Mouse (Mus musculus) forebrain, embryonic 11.5 days (tissue): ENCODE results near the gene Trim24. TPM values are rescaled to one million over a fixed set of nuclear protein-coding genes. Genes with fewer than 3 reads are reported as not detected.

Experiments
- ATAC-seq: fragments of 200-750 bp; cut with Nextera tagmentation; replicated peaks from 2 replicates; pipeline ENCODE4 v1.8.0; 2017; ENCODE audit warnings: moderate TSS enrichment; ENCODE audit not compliant: low FRiP score
- DNase-seq: peaks from one replicate; pipeline ENCODE4 v3.0.0-alpha.2; 2017; ENCODE audit warnings: low spot score
- H3K27ac ChIP-seq: fragments of 300-500 bp; sonication (generic); 2 replicates; pipeline ENCODE4 v1.5.1; 2014; ENCODE audit warnings: low read depth, low read length
- H3K27me3 ChIP-seq: fragments of 300-500 bp; sonication (generic); 2 replicates; pipeline ENCODE4 v1.6.1; 2014; ENCODE audit warnings: mild to moderate bottlenecking, low read length, mixed read lengths; ENCODE audit not compliant: control insufficient read depth, insufficient read depth
- H3K36me3 ChIP-seq: fragments of 300-500 bp; sonication (generic); 2 replicates; pipeline ENCODE4 v1.6.1; 2014; ENCODE audit warnings: mild to moderate bottlenecking, low read length, moderate library complexity, mixed read lengths; ENCODE audit not compliant: control insufficient read depth, insufficient read depth
- H3K4me1 ChIP-seq: fragments of 300-500 bp; sonication (generic); replicated peaks from 2 replicates; pipeline ENCODE4 v1.6.1; 2014; ENCODE audit warnings: low read length, mixed read lengths; ENCODE audit not compliant: control insufficient read depth, insufficient read depth
- H3K4me2 ChIP-seq: fragments of 300-500 bp; sonication (generic); 2 replicates; pipeline ENCODE4 v1.6.1; 2014; ENCODE audit warnings: low read depth, mild to moderate bottlenecking, low read length, moderate library complexity, mixed read lengths; ENCODE audit not compliant: severe bottlenecking
- H3K4me3 ChIP-seq: fragments of 300-500 bp; sonication (generic); 2 replicates; pipeline ENCODE4 v1.5.1; 2014; ENCODE audit warnings: low read depth, low read length
- H3K9ac ChIP-seq: fragments of 300-500 bp; sonication (generic); 2 replicates; pipeline ENCODE4 v1.6.1; 2014; ENCODE audit warnings: low read length
- H3K9me3 ChIP-seq: fragments of 300-500 bp; sonication (generic); 2 replicates; pipeline ENCODE4 v1.6.1; 2016; ENCODE audit warnings: low read length, mixed read lengths; ENCODE audit not compliant: control insufficient read depth
- WGBS: fragments of 180-500 bp; shearing (Covaris S2); extraction: QIAGEN DNeasy Blood & Tissue Kit; methylation state at CpG from one replicate; pipeline ENCODE4 v1.1.7; 2014; 5-methylcytosine and 5-hydroxymethylcytosine counted together
- polyA plus RNA-seq: library from polyadenylated mRNA; unstranded; fragments of >200 nt; fragmentation: Nextera tagmentation; extraction: Ambion mirVana; gene quantifications from 2 replicates; pipeline ENCODE4 v1.2.1, GENCODE M21; 2014

Trim24 gene
- polyA plus RNA-seq, 1 experiment from 2014 or later = 39.9 TPM

GRCm38 (mm10) chr6:37926751-37927150 is 56.1 kb downstream of the Trim24 start:
- Histone ChIP-seq H3K4me1 (no peaks in the 10 kb centered on the region), H3K4me2 (no peak overlapping the region), H3K4me3 (no peak overlapping the region), H3K36me3 (peaks cover 6% of the 10 kb centered on the region), H3K27me3 (no peaks in the 10 kb centered on the region), H3K9ac (no peak overlapping the region), H3K27ac (no peak overlapping the region), H3K9me3 (no peaks in the 10 kb centered on the region; the same call in 1 of the 2 replicates)
- ATAC-seq (no peak), DNase-seq (no peak)
- WGBS = 96% methylated on average over 1 of the region's 1 CpGs

GRCm38 (mm10) chr6:37936498-37936897 is 65.9 kb downstream of the Trim24 start:
- Histone ChIP-seq H3K27ac (no peak overlapping the region), H3K27me3 (no peaks in the 10 kb centered on the region), H3K4me1 (peaks cover 6% of the 10 kb centered on the region; the same call in 1 of the 2 replicates), H3K4me3 (no peak overlapping the region), H3K9ac (no peak overlapping the region), H3K9me3 (no peaks in the 10 kb centered on the region), H3K36me3 (no peaks in the 10 kb centered on the region; the same call in 1 of the 2 replicates), H3K4me2 (no peak overlapping the region)
- ATAC-seq (peak; percentile 72), DNase-seq (no peak)
- WGBS = 16% methylated on average over 6 of the region's 6 CpGs

- Histone ChIP-seq H3K27ac (no peak overlapping the region), H3K9ac (no peak overlapping the region), H3K9me3 (no peaks in the 10 kb centered on the region), H3K27me3 (no peaks in the 10 kb centered on the region), H3K36me3 (peaks cover 2% of the 10 kb centered on the region; the same call in 1 of the 2 replicates), H3K4me3 (no peak overlapping the region), H3K4me1 (no peaks in the 10 kb centered on the region), H3K4me2 (no peak overlapping the region)
- ATAC-seq = no peak
- DNase-seq = no peak
- WGBS = 87% methylated on average over 6 of the region's 6 CpGs
Measured at GRCm38 (mm10) chr6:37951306-37951705, 80.7 kb downstream of the Trim24 start.

- H3K27me3 ChIP-seq = no peaks in the 10 kb centered on the region
- ATAC-seq (no peak), DNase-seq (no peak)
- no peak overlapping the region for H3K27ac ChIP-seq
- no peak overlapping the region for H3K4me3 ChIP-seq
- no peaks in the 10 kb centered on the region for H3K9me3 ChIP-seq
- no peak overlapping the region for H3K9ac ChIP-seq
- H3K4me1 ChIP-seq = no peaks in the 10 kb centered on the region
- WGBS = 92% methylated on average over 4 of the region's 4 CpGs
- H3K36me3 ChIP-seq = peaks cover 10% of the 10 kb centered on the region; the same call in 1 of the 2 replicates
- H3K4me2 ChIP-seq = no peak overlapping the region
Measured at GRCm38 (mm10) chr6:37967386-37967785, 96.8 kb downstream of the Trim24 start.

GRCm38 (mm10) chr6:38007459-38007858 is 136.8 kb downstream of the Trim24 start:
- WGBS = 9% methylated on average over 6 of the region's 6 CpGs
- no peaks in the 10 kb centered on the region for H3K27me3 ChIP-seq

GRCm38 (mm10) chr6:38012829-38013228 is 142.2 kb downstream of the Trim24 start:
- Histone ChIP-seq H3K4me1 (no peaks in the 10 kb centered on the region), H3K9ac (no peak overlapping the region), H3K27me3 (no peaks in the 10 kb centered on the region), H3K36me3 (no peaks in the 10 kb centered on the region), H3K4me2 (no peak overlapping the region), H3K9me3 (no peaks in the 10 kb centered on the region), H3K4me3 (no peak overlapping the region), H3K27ac (no peak overlapping the region)
- ATAC-seq (no peak), DNase-seq (no peak)
- 82% methylated on average over 2 of the region's 2 CpGs for WGBS

More at GRCm38 (mm10) chr6:38007459-38007858, 136.8 kb downstream of the Trim24 start:
- Histone ChIP-seq H3K36me3 (no peaks in the 10 kb centered on the region), H3K4me1 (no peaks in the 10 kb centered on the region), H3K9me3 (no peaks in the 10 kb centered on the region), H3K9ac (no peak overlapping the region), H3K27ac (no peak overlapping the region), H3K4me3 (no peak overlapping the region), H3K4me2 (no peak overlapping the region)
- peak; percentile 63 for DNase-seq
- ATAC-seq = peak; percentile 61

Other genes with a start within 250 kb of the Trim24 start
- gene Svopl, start 176.2 kb downstream of the Trim24 start, polyA plus RNA-seq = 0.63 and 0.94 TPM in 2 replicates
- gene Tmem213, start 238.4 kb downstream of the Trim24 start, polyA plus RNA-seq = not detected in 2 replicates